Mouse (Mus musculus) cortical plate, adult 2 months (tissue): ENCODE results near the gene Fpgs. TPM values are rescaled to one million over a fixed set of nuclear protein-coding genes. Genes with fewer than 3 reads are reported as not detected.

Experiments
- H3K27ac ChIP-seq: fragments of 200-500 bp; 2 replicates; pipeline ENCODE4 v1.5.1; 2012; ENCODE audit warnings: low read length, control low read depth, inconsistent platforms; ENCODE audit not compliant: insufficient read depth
- H3K4me1 ChIP-seq: fragments of 200-500 bp; 2 replicates; pipeline ENCODE4 v1.6.1; 2011; ENCODE audit warnings: low read length; ENCODE audit not compliant: control insufficient read depth, insufficient read depth
- H3K4me3 ChIP-seq: fragments of 200-500 bp; 2 replicates; pipeline ENCODE4 v1.5.1; 2011; ENCODE audit warnings: mild to moderate bottlenecking, low read length, control low read depth; ENCODE audit not compliant: insufficient read depth
- CTCF ChIP-seq: fragments of 200-500 bp; IDR thresholded peaks from 2 replicates; pipeline ENCODE4 v1.5.1; 2011; ENCODE audit warnings: mild to moderate bottlenecking, control low read depth, low read length; ENCODE audit not compliant: insufficient read depth; ENCODE audit errors: extremely low read depth
- POLR2A ChIP-seq: fragments of 200-500 bp; IDR thresholded peaks from 2 replicates; pipeline ENCODE4 v1.6.1; 2011; ENCODE audit warnings: mild to moderate bottlenecking, low read length, control low read depth; ENCODE audit not compliant: insufficient read depth; ENCODE audit errors: extremely low read depth
- polyA plus RNA-seq: library from polyadenylated mRNA; depleted of rRNA; stranded (reverse); fragments of >200 nt; gene quantifications from 2 replicates; pipeline ENCODE4 v1.2.3, GENCODE M21; 2012

Fpgs gene
- polyA plus RNA-seq, 1 experiment, result 16.4 TPM

- H3K4me1 ChIP-seq, result no peaks in the 10 kb centered on the region
- no peak for TF ChIP-seq CTCF
- TF ChIP-seq POLR2A, result no peak
- H3K4me3 ChIP-seq, result no peak overlapping the region
- no peak overlapping the region for H3K27ac ChIP-seq
Observed at GRCm38 (mm10) chr2:32739311-32739710, 35.4 kb upstream of the Fpgs start.

GRCm38 (mm10) chr2:32737008-32737407 is 33.1 kb upstream of the Fpgs start:
- H3K4me3 ChIP-seq, result no peak overlapping the region
- no peaks in the 10 kb centered on the region for H3K4me1 ChIP-seq
- no peak overlapping the region for H3K27ac ChIP-seq
- TF ChIP-seq POLR2A (no peak), CTCF (no peak)

GRCm38 (mm10) chr2:32736306-32736829 is 32.4 kb upstream of the Fpgs start:
- no peaks in the 10 kb centered on the region for H3K4me1 ChIP-seq
- no peak for TF ChIP-seq POLR2A
- TF ChIP-seq CTCF, result no peak
- no peak overlapping the region for H3K27ac ChIP-seq
- no peak overlapping the region for H3K4me3 ChIP-seq

- H3K4me3 ChIP-seq, result no peak overlapping the region
- TF ChIP-seq CTCF (no peak), POLR2A (no peak)
- no peaks in the 10 kb centered on the region for H3K4me1 ChIP-seq
- H3K27ac ChIP-seq, result peak overlapping the region; percentile 73; the same call in 1 of the 2 replicates
Observed at GRCm38 (mm10) chr2:32734933-32735332, 31.0 kb upstream of the Fpgs start.

- H3K27ac ChIP-seq, result peak overlapping the region; percentile 73; the same call in 1 of the 2 replicates
- no peak overlapping the region for H3K4me3 ChIP-seq
- no peaks in the 10 kb centered on the region for H3K4me1 ChIP-seq
- TF ChIP-seq CTCF (no peak), POLR2A (no peak)
Observed at GRCm38 (mm10) chr2:32734480-32734879, 30.5 kb upstream of the Fpgs start.

- TF ChIP-seq POLR2A, result no peak
- no peak for TF ChIP-seq CTCF
- Histone ChIP-seq H3K4me3 (no peak overlapping the region), H3K4me1 (no peaks in the 10 kb centered on the region), H3K27ac (no peak overlapping the region)
Observed at GRCm38 (mm10) chr2:32732695-32733094, 28.8 kb upstream of the Fpgs start.

- Histone ChIP-seq H3K4me3 (no peak overlapping the region), H3K4me1 (no peaks in the 10 kb centered on the region), H3K27ac (no peak overlapping the region)
- TF ChIP-seq CTCF (no peak), POLR2A (no peak)
Observed at GRCm38 (mm10) chr2:32731911-32732310, 28.0 kb upstream of the Fpgs start.

- TF ChIP-seq POLR2A (no peak), CTCF (no peak)
- Histone ChIP-seq H3K4me1 (no peaks in the 10 kb centered on the region), H3K4me3 (no peak overlapping the region), H3K27ac (no peak overlapping the region)
Observed at GRCm38 (mm10) chr2:32730854-32731253, 26.9 kb upstream of the Fpgs start.

- H3K4me1 ChIP-seq, result no peaks in the 10 kb centered on the region
- no peak overlapping the region for H3K4me3 ChIP-seq
- no peak overlapping the region for H3K27ac ChIP-seq
- TF ChIP-seq POLR2A (no peak), CTCF (no peak)
Observed at GRCm38 (mm10) chr2:32729547-32729946, 25.6 kb upstream of the Fpgs start.

GRCm38 (mm10) chr2:32728463-32728862 is 24.5 kb upstream of the Fpgs start:
- no peaks in the 10 kb centered on the region for H3K4me1 ChIP-seq
- H3K27ac ChIP-seq, result no peak overlapping the region
- TF ChIP-seq CTCF (no peak), POLR2A (no peak)
- peak overlapping the region; percentile 1; the same call in 1 of the 2 replicates for H3K4me3 ChIP-seq

- Histone ChIP-seq H3K27ac (no peak overlapping the region), H3K4me3 (peak overlapping the region; percentile 1), H3K4me1 (no peaks in the 10 kb centered on the region)
- TF ChIP-seq CTCF, result no peak
- TF ChIP-seq POLR2A, result peak; percentile 59
Observed at GRCm38 (mm10) chr2:32727435-32727834, 23.5 kb upstream of the Fpgs start.
